Mouse (Mus musculus): ENCODE data around the gene Arhgap15. TPM values are rescaled to one million over a fixed set of nuclear protein-coding genes. Genes with fewer than 3 reads are reported as not detected.

Gene Arhgap15
- polyA plus RNA-seq, 1 experiment from 2014 or later = 0.88 TPM

DNA sequence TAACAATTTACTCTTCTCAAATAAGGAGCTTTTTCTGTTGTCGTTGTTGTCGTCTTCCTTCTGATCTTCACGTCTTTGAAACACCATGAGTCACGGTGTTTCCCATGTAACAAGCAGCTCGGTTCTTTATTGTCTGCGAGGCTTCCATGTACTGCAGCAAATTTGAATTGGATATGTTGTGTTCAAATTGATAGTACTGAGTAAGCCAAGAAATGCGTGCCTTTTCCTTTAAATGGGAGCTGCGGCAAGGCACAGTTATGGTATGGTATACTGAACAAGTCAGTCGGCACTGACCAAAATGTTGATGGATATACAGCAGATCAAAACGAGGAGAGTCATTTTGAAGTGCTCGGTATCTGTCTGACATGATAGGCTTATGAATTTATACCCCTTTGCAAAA is 229.1 kb downstream of the Arhgap15 start:
- no peaks in the 10 kb centered on the region for H3K9me3 ChIP-seq (ENCODE audit: control insufficient read depth, low read depth, low read length)
- WGBS = 84% methylated on average over 11 of the region's 11 CpGs
- H3K4me3 ChIP-seq (ENCODE audit: low read depth, low read length) = no peak overlapping the region
- H3K9ac ChIP-seq (replicated peaks; ENCODE audit: low read depth, low read length) = no peak overlapping the region
- H3K4me1 ChIP-seq (ENCODE audit: control insufficient read depth, insufficient read depth, low read length) = no peaks in the 10 kb centered on the region
- no peaks in the 10 kb centered on the region for H3K36me3 ChIP-seq (ENCODE audit: control insufficient read depth, insufficient read depth, low read length)
- no peak overlapping the region for H3K27ac ChIP-seq (ENCODE audit: low read length)
- no peak overlapping the region for H3K4me2 ChIP-seq (replicated peaks; ENCODE audit: low read depth, low read length)
- H3K27me3 ChIP-seq (ENCODE audit: control insufficient read depth, insufficient read depth, low read length) = no peaks in the 10 kb centered on the region
- ATAC-seq (ENCODE audit: insufficient number of reproducible peaks, insufficient read depth, low FRiP score, low read depth) = no peak

DNA sequence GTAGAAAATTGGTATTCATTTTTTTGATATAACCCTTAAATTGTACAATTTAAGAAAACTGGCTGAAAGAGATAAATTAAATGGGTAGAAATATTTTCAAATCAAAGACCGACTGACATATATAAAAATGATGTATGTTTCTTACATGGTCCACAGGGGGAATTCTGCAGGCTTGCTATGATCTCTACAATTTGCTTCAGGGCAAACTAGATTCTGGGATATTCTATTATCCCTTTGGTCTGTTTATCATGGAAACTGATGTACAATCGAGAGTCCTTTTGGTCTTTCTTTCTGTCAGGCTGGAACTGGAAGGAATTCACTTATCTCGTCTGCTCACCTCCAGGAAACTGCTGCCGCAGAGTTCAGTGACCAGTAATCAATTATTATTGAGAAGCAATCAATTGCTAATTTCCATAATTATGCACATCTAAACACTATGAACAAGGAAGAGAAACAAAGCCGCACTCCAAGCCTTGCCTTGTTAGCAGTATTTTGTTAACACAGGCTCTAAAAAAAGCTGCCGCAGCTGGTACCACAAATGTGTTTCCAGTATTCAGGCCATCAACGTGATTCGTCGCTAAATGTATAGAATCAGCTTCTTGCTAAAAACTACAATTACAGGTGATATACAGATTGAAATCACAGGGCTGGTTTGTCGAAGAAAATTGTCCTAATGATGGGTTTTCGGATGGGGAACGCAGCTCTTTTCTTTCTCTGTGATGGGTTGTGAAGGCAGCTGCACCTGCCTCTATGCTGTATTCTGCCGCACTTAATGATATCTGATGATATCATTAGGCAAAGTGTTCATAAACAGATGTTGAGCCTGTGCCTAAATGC is 229.8 kb downstream of the Arhgap15 start:
- no peak for ATAC-seq (ENCODE audit: insufficient number of reproducible peaks, insufficient read depth, low FRiP score, low read depth)
- WGBS = 78% methylated on average over 13 of the region's 13 CpGs
- H3K9ac ChIP-seq (replicated peaks; ENCODE audit: low read depth, low read length) = no peak overlapping the region

DNA sequence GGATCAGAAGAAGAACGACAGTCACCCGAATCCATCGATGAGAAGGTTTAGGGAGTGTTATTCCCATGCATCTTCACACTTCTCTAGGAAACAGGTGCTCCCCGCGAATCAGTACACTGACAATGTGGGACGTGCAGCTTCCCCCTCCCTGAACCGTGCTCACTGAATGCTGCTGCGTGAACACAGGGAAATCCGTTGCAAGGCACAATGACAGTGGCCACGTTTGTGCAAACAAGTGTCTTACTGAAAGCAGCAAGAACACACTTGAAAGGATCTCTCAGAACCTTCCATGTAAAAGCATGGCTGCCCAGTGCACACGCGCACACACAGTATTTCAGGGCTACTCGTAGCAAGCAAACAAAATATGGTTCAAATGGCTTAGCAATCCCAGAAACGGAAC is 237.4 kb downstream of the Arhgap15 start:
- Histone ChIP-seq H3K4me1 (ENCODE audit: control insufficient read depth, insufficient read depth, low read length) (no peaks in the 10 kb centered on the region), H3K4me3 (ENCODE audit: low read depth, low read length) (no peak overlapping the region), H3K4me2 (replicated peaks; ENCODE audit: low read depth, low read length) (no peak overlapping the region), H3K9me3 (ENCODE audit: control insufficient read depth, low read depth, low read length) (no peaks in the 10 kb centered on the region), H3K36me3 (ENCODE audit: control insufficient read depth, insufficient read depth, low read length) (no peaks in the 10 kb centered on the region), H3K27me3 (ENCODE audit: control insufficient read depth, insufficient read depth, low read length) (no peaks in the 10 kb centered on the region), H3K9ac (replicated peaks; ENCODE audit: low read depth, low read length) (no peak overlapping the region), H3K27ac (ENCODE audit: low read length) (no peak overlapping the region)
- 80% methylated on average over 14 of the region's 14 CpGs for WGBS
- ATAC-seq (ENCODE audit: insufficient number of reproducible peaks, insufficient read depth, low FRiP score, low read depth) = no peak

More for the DNA sequence above, 229.8 kb downstream of the Arhgap15 start:
- no peaks in the 10 kb centered on the region for H3K9me3 ChIP-seq (ENCODE audit: control insufficient read depth, low read depth, low read length)
- no peaks in the 10 kb centered on the region for H3K27me3 ChIP-seq (ENCODE audit: control insufficient read depth, insufficient read depth, low read length)
- H3K36me3 ChIP-seq (ENCODE audit: control insufficient read depth, insufficient read depth, low read length) = no peaks in the 10 kb centered on the region
- H3K4me1 ChIP-seq (ENCODE audit: control insufficient read depth, insufficient read depth, low read length) = no peaks in the 10 kb centered on the region
- H3K4me2 ChIP-seq (replicated peaks; ENCODE audit: low read depth, low read length) = no peak overlapping the region
- no peak overlapping the region for H3K27ac ChIP-seq (ENCODE audit: low read length)
- no peak overlapping the region for H3K4me3 ChIP-seq (ENCODE audit: low read depth, low read length)

DNA sequence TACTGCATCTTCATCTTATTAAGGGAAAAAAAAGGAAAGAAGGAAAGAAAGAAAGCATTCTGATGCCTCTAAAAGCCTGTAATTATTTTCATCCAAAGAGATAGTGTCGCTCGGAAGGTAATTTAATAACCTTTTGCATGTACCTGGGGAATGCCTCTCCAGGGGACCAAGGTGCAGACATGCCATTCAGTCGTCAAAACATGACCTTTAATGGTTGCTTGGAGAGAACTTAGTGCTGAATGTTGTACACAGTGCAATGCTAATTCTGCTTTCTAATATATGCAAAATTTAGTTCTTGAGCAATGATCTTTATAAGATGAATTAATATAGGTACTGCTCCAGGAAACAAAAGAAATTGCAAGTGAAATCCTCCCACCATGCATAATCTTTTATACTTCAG is 239.3 kb downstream of the Arhgap15 start:
- Histone ChIP-seq H3K9me3 (ENCODE audit: control insufficient read depth, low read depth, low read length) (no peaks in the 10 kb centered on the region), H3K4me3 (ENCODE audit: low read depth, low read length) (no peak overlapping the region), H3K27ac (ENCODE audit: low read length) (no peak overlapping the region), H3K27me3 (ENCODE audit: control insufficient read depth, insufficient read depth, low read length) (no peaks in the 10 kb centered on the region), H3K4me2 (replicated peaks; ENCODE audit: low read depth, low read length) (no peak overlapping the region), H3K9ac (replicated peaks; ENCODE audit: low read depth, low read length) (no peak overlapping the region), H3K4me1 (ENCODE audit: control insufficient read depth, insufficient read depth, low read length) (no peaks in the 10 kb centered on the region), H3K36me3 (ENCODE audit: control insufficient read depth, insufficient read depth, low read length) (no peaks in the 10 kb centered on the region)
- WGBS = 77% methylated on average over 3 of the region's 3 CpGs
- no peak for ATAC-seq (ENCODE audit: insufficient number of reproducible peaks, insufficient read depth, low FRiP score, low read depth)

DNA sequence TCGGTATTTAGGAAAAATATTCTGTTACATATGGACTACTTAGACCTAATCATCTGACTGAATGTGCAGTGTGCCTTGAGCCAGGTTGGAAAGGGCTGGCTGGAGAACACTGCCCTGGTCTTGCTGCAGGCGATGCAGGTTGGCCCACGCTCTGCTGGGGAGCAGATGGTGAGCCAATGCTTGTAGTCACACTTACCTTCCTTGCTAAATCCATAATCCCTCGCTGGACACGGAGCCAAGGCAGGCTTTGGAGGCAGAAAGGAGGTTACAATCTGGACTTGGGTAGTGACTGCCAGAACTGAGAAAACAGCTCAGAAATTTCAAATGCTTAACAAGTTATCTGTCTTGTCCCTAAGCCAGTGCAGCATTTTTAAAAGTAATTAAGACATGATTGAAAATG is 241.2 kb downstream of the Arhgap15 start:
- no peak overlapping the region for H3K27ac ChIP-seq (ENCODE audit: low read length)
- H3K4me3 ChIP-seq (ENCODE audit: low read depth, low read length) = no peak overlapping the region
- H3K36me3 ChIP-seq (ENCODE audit: control insufficient read depth, insufficient read depth, low read length) = no peaks in the 10 kb centered on the region
- H3K4me2 ChIP-seq (replicated peaks; ENCODE audit: low read depth, low read length) = no peak overlapping the region
- no peaks in the 10 kb centered on the region for H3K4me1 ChIP-seq (ENCODE audit: control insufficient read depth, insufficient read depth, low read length)
- no peaks in the 10 kb centered on the region for H3K27me3 ChIP-seq (ENCODE audit: control insufficient read depth, insufficient read depth, low read length)
- no peak for ATAC-seq (ENCODE audit: insufficient number of reproducible peaks, insufficient read depth, low FRiP score, low read depth)
- no peak overlapping the region for H3K9ac ChIP-seq (replicated peaks; ENCODE audit: low read depth, low read length)
- H3K9me3 ChIP-seq (ENCODE audit: control insufficient read depth, low read depth, low read length) = no peaks in the 10 kb centered on the region
- 65% methylated on average over 5 of the region's 5 CpGs for WGBS

DNA sequence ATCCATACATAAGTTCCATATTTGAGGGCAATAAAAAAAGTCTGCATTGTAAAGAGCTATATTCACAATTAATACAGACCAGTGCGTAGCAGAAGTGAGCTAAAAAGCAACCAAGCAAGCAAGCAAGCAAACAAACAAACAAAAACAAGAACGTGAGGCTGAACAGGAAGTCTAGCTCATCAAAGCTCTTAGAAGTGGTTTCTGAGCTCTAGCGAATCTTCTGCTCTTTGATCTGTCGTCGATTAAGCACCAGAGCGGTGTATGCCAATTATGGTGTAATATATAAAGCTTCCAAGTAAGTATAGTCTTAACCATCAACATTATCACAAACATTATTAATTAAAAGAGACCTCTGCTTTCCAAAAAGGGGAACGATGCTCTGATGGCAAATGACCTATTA is 243.9 kb downstream of the Arhgap15 start:
- Histone ChIP-seq H3K9ac (replicated peaks; ENCODE audit: low read depth, low read length) (no peak overlapping the region), H3K27me3 (ENCODE audit: control insufficient read depth, insufficient read depth, low read length) (no peaks in the 10 kb centered on the region), H3K4me2 (replicated peaks; ENCODE audit: low read depth, low read length) (no peak overlapping the region), H3K9me3 (ENCODE audit: control insufficient read depth, low read depth, low read length) (no peaks in the 10 kb centered on the region), H3K36me3 (ENCODE audit: control insufficient read depth, insufficient read depth, low read length) (no peaks in the 10 kb centered on the region), H3K27ac (ENCODE audit: low read length) (no peak overlapping the region), H3K4me1 (ENCODE audit: control insufficient read depth, insufficient read depth, low read length) (no peaks in the 10 kb centered on the region), H3K4me3 (ENCODE audit: low read depth, low read length) (no peak overlapping the region)
- WGBS = 88% methylated on average over 7 of the region's 7 CpGs
- ATAC-seq (ENCODE audit: insufficient number of reproducible peaks, insufficient read depth, low FRiP score, low read depth) = no peak

DNA sequence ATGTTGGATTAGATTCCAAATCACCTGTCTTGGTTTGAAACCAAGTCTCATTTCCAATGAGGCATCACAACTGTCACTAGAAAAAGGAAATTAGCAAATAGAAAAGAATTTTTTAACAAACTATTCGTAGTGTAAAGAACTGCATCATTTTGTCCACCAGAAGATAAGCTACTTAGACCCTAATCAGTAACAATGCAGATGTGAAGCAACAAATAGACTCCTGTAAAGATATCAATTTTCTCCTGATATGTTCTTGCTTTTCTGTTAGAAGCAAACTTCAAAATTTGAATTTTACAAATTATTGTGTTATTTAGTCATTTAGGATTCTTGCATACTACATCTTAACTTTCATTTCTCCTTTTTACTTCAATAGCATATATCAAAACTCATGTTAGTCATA is 253.8 kb downstream of the Arhgap15 start:
- Histone ChIP-seq H3K4me1 (ENCODE audit: control insufficient read depth, insufficient read depth, low read length) (no peaks in the 10 kb centered on the region), H3K4me3 (ENCODE audit: low read depth, low read length) (no peak overlapping the region), H3K4me2 (replicated peaks; ENCODE audit: low read depth, low read length) (no peak overlapping the region), H3K9me3 (ENCODE audit: control insufficient read depth, low read depth, low read length) (no peaks in the 10 kb centered on the region), H3K36me3 (ENCODE audit: control insufficient read depth, insufficient read depth, low read length) (no peaks in the 10 kb centered on the region), H3K9ac (replicated peaks; ENCODE audit: low read depth, low read length) (no peak overlapping the region), H3K27me3 (ENCODE audit: control insufficient read depth, insufficient read depth, low read length) (no peaks in the 10 kb centered on the region), H3K27ac (ENCODE audit: low read length) (no peak overlapping the region)
- 88% methylated on average over 1 of the region's 1 CpGs for WGBS
- no peak for ATAC-seq (ENCODE audit: insufficient number of reproducible peaks, insufficient read depth, low FRiP score, low read depth)

DNA sequence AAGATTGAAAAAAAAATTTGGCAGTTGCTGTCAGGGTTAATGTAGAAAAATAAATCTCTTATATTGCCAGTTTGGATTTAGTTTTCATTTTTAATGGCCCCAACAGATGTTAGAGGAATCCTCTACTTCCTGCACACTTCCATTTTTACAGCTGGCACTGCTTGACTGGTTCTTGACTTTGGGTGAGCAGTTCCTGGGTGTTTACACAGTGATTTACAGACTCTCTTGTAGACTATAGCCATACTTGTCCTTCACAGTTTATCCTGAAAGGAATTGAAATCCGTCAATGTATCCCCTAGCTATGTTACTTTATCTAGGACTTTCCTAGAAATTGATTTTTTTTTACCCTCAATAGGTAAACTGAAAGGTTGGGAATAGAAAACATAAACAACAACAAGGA is 261.6 kb downstream of the Arhgap15 start:
- Histone ChIP-seq H3K9ac (replicated peaks; ENCODE audit: low read depth, low read length) (no peak overlapping the region), H3K4me3 (ENCODE audit: low read depth, low read length) (no peak overlapping the region), H3K27me3 (ENCODE audit: control insufficient read depth, insufficient read depth, low read length) (no peaks in the 10 kb centered on the region), H3K9me3 (ENCODE audit: control insufficient read depth, low read depth, low read length) (no peaks in the 10 kb centered on the region), H3K36me3 (ENCODE audit: control insufficient read depth, insufficient read depth, low read length) (no peaks in the 10 kb centered on the region), H3K4me2 (replicated peaks; ENCODE audit: low read depth, low read length) (no peak overlapping the region), H3K4me1 (ENCODE audit: control insufficient read depth, insufficient read depth, low read length) (no peaks in the 10 kb centered on the region), H3K27ac (ENCODE audit: low read length) (no peak overlapping the region)
- WGBS = 47% methylated on average over 1 of the region's 1 CpGs
- ATAC-seq (ENCODE audit: insufficient number of reproducible peaks, insufficient read depth, low FRiP score, low read depth) = no peak

DNA sequence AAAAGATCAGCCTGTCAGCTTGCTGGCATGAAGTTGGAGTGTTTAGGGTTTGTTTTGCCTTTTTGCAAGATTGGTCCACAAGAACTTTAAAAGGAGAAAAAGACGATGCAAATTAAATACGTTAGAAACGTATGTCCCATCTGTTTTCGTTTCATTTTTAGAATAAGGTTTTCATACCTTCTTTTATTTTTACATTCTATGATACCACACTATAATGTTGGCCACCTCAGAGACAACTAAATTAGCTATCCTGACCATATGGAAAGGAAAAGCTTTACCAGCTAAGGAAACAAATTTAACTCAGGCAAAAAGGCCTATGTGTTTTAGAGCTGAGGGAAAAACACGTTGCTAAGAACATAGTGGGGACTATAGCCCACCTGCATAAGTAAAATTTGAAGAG is 264.8 kb downstream of the Arhgap15 start:
- no peak overlapping the region for H3K27ac ChIP-seq (ENCODE audit: low read length)
- no peak for ATAC-seq (ENCODE audit: insufficient number of reproducible peaks, insufficient read depth, low FRiP score, low read depth)
- H3K9me3 ChIP-seq (ENCODE audit: control insufficient read depth, low read depth, low read length) = no peaks in the 10 kb centered on the region
- H3K27me3 ChIP-seq (ENCODE audit: control insufficient read depth, insufficient read depth, low read length) = no peaks in the 10 kb centered on the region
- no peak overlapping the region for H3K4me2 ChIP-seq (replicated peaks; ENCODE audit: low read depth, low read length)
- H3K9ac ChIP-seq (replicated peaks; ENCODE audit: low read depth, low read length) = no peak overlapping the region
- no peaks in the 10 kb centered on the region for H3K36me3 ChIP-seq (ENCODE audit: control insufficient read depth, insufficient read depth, low read length)
- WGBS = 88% methylated on average over 5 of the region's 5 CpGs
- H3K4me1 ChIP-seq (ENCODE audit: control insufficient read depth, insufficient read depth, low read length) = no peaks in the 10 kb centered on the region
- no peak overlapping the region for H3K4me3 ChIP-seq (ENCODE audit: low read depth, low read length)
